Mouse (Mus musculus) heart, adult 2 months (tissue): ENCODE measurements around the gene C7. TPM values are rescaled to one million over a fixed set of nuclear protein-coding genes. Genes with fewer than 3 reads are reported as not detected.

ENCODE experiments used
- DNase-seq, 2 experiments: peaks; one replicate each; pipeline ENCODE4 v3.0.0; 2021
- H3K27ac ChIP-seq: fragments of 200-600 bp; 2 replicates; pipeline ENCODE4 v1.8.1; 2022
- H3K27me3 ChIP-seq: fragments of 200-500 bp; 2 replicates; pipeline ENCODE4 v1.6.1; 2012; ENCODE audit warnings: mild to moderate bottlenecking, low read length, inconsistent platforms, mixed read lengths; ENCODE audit not compliant: control insufficient read depth, insufficient read depth
- H3K36me3 ChIP-seq: fragments of 200-500 bp; 2 replicates; pipeline ENCODE4 v1.6.1; 2012; ENCODE audit warnings: low read length, inconsistent platforms; ENCODE audit not compliant: control insufficient read depth, insufficient read depth
- H3K4me1 ChIP-seq: fragments of 200-500 bp; 2 replicates; pipeline ENCODE4 v1.6.1; 2011; ENCODE audit warnings: low read length; ENCODE audit not compliant: control insufficient read depth, insufficient read depth
- H3K4me3 ChIP-seq: fragments of 200-600 bp; 2 replicates; pipeline ENCODE4 v1.8.1; 2022
- H3K79me2 ChIP-seq: fragments of 200-500 bp; replicated peaks from 2 replicates; pipeline ENCODE4 v1.6.1; 2012; ENCODE audit warnings: mild to moderate bottlenecking, inconsistent platforms, low read length, moderate library complexity, mixed read lengths; ENCODE audit not compliant: control insufficient read depth, insufficient read depth
- H3K9ac ChIP-seq: fragments of 200-500 bp; 2 replicates; pipeline ENCODE4 v1.6.1; 2012; ENCODE audit warnings: low read depth, mild to moderate bottlenecking, control low read depth, inconsistent platforms, low read length, mixed read lengths
- CTCF ChIP-seq: fragments of 200-600 bp; IDR thresholded peaks from 2 replicates; pipeline ENCODE4 v1.8.1; 2022; ENCODE audit warnings: antibody characterized with exemption, mild to moderate bottlenecking, moderate library complexity
- EP300 ChIP-seq: fragments of 200-500 bp; IDR thresholded peaks from 2 replicates; pipeline ENCODE4 v1.6.1; 2011; ENCODE audit warnings: low read depth, low read length, control low read depth; ENCODE audit not compliant: insufficient read depth
- POLR2A ChIP-seq: fragments of 200-500 bp; IDR thresholded peaks from 2 replicates; pipeline ENCODE4 v1.6.1; 2011; ENCODE audit warnings: mild to moderate bottlenecking, low read depth, low read length, control low read depth; ENCODE audit not compliant: insufficient read depth
- WGBS: fragments of 180-500 bp; shearing (Covaris S2); methylation state at CpG from one replicate; pipeline ENCODE4 v1.1.7; 2018; 5-methylcytosine and 5-hydroxymethylcytosine counted together
- intact Hi-C: fragments of 180-260 bp; cut with DNase I; formaldehyde crosslinking; loops from one replicate; pipeline ENCODE4 v1.15.1; 2025
- long read RNA-seq: library from polyadenylated mRNA; stranded (forward); transcript quantifications from one replicate; pipeline ENCODE4 v2.0.0, GENCODE M21; 2021
- polyA plus RNA-seq: library from polyadenylated mRNA; depleted of rRNA; stranded (reverse); fragments of >200 nt; gene quantifications from 2 replicates; pipeline ENCODE4 v1.2.3, GENCODE M21; 2012; rRNA removed
- total RNA-seq, 2 experiments: library from RNA; stranded (reverse); gene quantifications; 2 replicates each; pipeline ENCODE4 v1.2.3; 2021

Gene C7
- total RNA-seq (1 to 10 TPM; 1.8 to 5.7 TPM), polyA plus RNA-seq (1.6 and 4.1 TPM in 2 replicates)
- long read RNA-seq = 0 reads

GRCm38 (mm10) chr15:5063635-5064034 lies at the start of gene C7:
Gene C7, minus strand, starts transcription at chr15:5063740.
- TF ChIP-seq CTCF (no peak), EP300 (0 out of 2 replicates have a peak, but pooled peaks have one; percentile 31)
- Histone ChIP-seq H3K9ac (no peak within 1 kb of the TSS), H3K79me2 (no peaks in the 10 kb centered on the region), H3K27ac (no peak within 1 kb of the TSS), H3K4me3 (no peak within 1 kb of the TSS), H3K36me3 (no peaks in the 10 kb centered on the region), H3K4me1 (no peaks in the 10 kb centered on the region), H3K27me3 (no peaks in the 10 kb centered on the region)
- DNase-seq = peak in 1 of 2 experiments; percentile 33
- intact Hi-C loops = no loop called here

GRCm38 (mm10) chr15:5112651-5113050 lies 49.1 kb upstream of the C7 start:
- TF ChIP-seq EP300 (no peak), CTCF (no peak), POLR2A (no peak)
- no peak overlapping the region for H3K4me3 ChIP-seq
- no peaks in the 10 kb centered on the region for H3K27me3 ChIP-seq
- DNase-seq = no peak
- H3K27ac ChIP-seq = no peak overlapping the region
- intact Hi-C loops = no loop called here
- no peak overlapping the region for H3K9ac ChIP-seq
- H3K36me3 ChIP-seq = peaks cover 7% of the 10 kb centered on the region
- H3K4me1 ChIP-seq = peaks cover 5% of the 10 kb centered on the region
- no peaks in the 10 kb centered on the region for H3K79me2 ChIP-seq
- WGBS = 75% methylated on average over 3 of the region's 3 CpGs

GRCm38 (mm10) chr15:5108655-5109040 lies 45.1 kb upstream of the C7 start:
- Histone ChIP-seq H3K9ac (peak overlapping the region; percentile 47), H3K4me1 (peaks cover 3% of the 10 kb centered on the region), H3K79me2 (no peaks in the 10 kb centered on the region), H3K4me3 (no peak overlapping the region), H3K36me3 (peaks cover 4% of the 10 kb centered on the region), H3K27me3 (no peaks in the 10 kb centered on the region), H3K27ac (no peak overlapping the region)
- 43% methylated on average over 3 of the region's 3 CpGs for WGBS
- intact Hi-C loops = loop anchor here (5.0 kb wide), 1 partner anchor 34 kb away; the partner anchor contains the start of gene Prkaa1
- TF ChIP-seq POLR2A (no peak), CTCF (no peak), EP300 (no peak)
- peak in 1 of 2 experiments; percentile 10 for DNase-seq

GRCm38 (mm10) chr15:5107686-5108654 lies 44.4 kb upstream of the C7 start, which contains the start of gene Card6:
Gene Card6, minus strand, starts transcription at chr15:5108539.
- H3K4me1 ChIP-seq = peaks cover 3% of the 10 kb centered on the region
- peak within 1 kb of the TSS; percentile 90 for H3K27ac ChIP-seq
- 22% methylated on average over 21 of the region's 21 CpGs for WGBS
- no peaks in the 10 kb centered on the region for H3K79me2 ChIP-seq
- TF ChIP-seq POLR2A (no peak), EP300 (no peak), CTCF (no peak)
- intact Hi-C loops = loop anchor here (5.0 kb wide), 1 partner anchor 34 kb away; the partner anchor contains the start of gene Prkaa1
- H3K36me3 ChIP-seq = peaks cover 4% of the 10 kb centered on the region
- peak within 1 kb of the TSS; percentile 58 for H3K4me3 ChIP-seq
- H3K27me3 ChIP-seq = no peaks in the 10 kb centered on the region
- DNase-seq = peak; percentile 36 to 38
- peak within 1 kb of the TSS; percentile 47 for H3K9ac ChIP-seq

GRCm38 (mm10) chr15:5106293-5106692 lies 42.8 kb upstream of the C7 start:
- Histone ChIP-seq H3K4me1 (peaks cover 3% of the 10 kb centered on the region), H3K4me3 (no peak overlapping the region), H3K27me3 (no peaks in the 10 kb centered on the region), H3K79me2 (no peaks in the 10 kb centered on the region), H3K36me3 (peaks cover 4% of the 10 kb centered on the region), H3K9ac (no peak overlapping the region), H3K27ac (no peak overlapping the region)
- TF ChIP-seq EP300 (no peak), CTCF (peak; percentile 84), POLR2A (no peak)
- intact Hi-C loops = loop anchor here (1.0 to 5.0 kb wide), 2 partner anchors 19 to 36 kb away; partner anchors contain the start of gene Prkaa1
- WGBS = 46% methylated on average over 2 of the region's 2 CpGs
- no peak for DNase-seq

- DNase-seq = no peak
- Histone ChIP-seq H3K79me2 (no peaks in the 10 kb centered on the region), H3K4me3 (no peak overlapping the region), H3K4me1 (peaks cover 3% of the 10 kb centered on the region), H3K36me3 (peaks cover 4% of the 10 kb centered on the region), H3K27me3 (no peaks in the 10 kb centered on the region), H3K9ac (no peak overlapping the region), H3K27ac (no peak overlapping the region)
- intact Hi-C loops = loop anchor here (1.0 to 5.0 kb wide), 2 partner anchors 19 to 36 kb away; partner anchors contain the start of gene Prkaa1
- TF ChIP-seq EP300 (no peak), CTCF (no peak), POLR2A (no peak)
- WGBS = 86% methylated on average over 6 of the region's 6 CpGs
Observed at GRCm38 (mm10) chr15:5105891-5106290, 42.4 kb upstream of the C7 start.
